Mouse (Mus musculus): ENCODE data around the gene Wwox.

The Wwox gene

GRCm38 (mm10) chr8:114439334-114440204 lies at the start of gene Wwox:
TSS of gene Wwox (plus strand) at chr8:114439655.
- DNase-seq = peak; percentile 100

- no peak for DNase-seq
Measured at GRCm38 (mm10) chr8:114390465-114391254, 48.8 kb upstream of the Wwox start.

GRCm38 (mm10) chr8:114398326-114398725 lies 41.1 kb upstream of the Wwox start:
- DNase-seq = no peak

- no peak for DNase-seq
Measured at GRCm38 (mm10) chr8:114399273-114399672, 40.2 kb upstream of the Wwox start.

- DNase-seq = no peak
Measured at GRCm38 (mm10) chr8:114401679-114402078, 37.8 kb upstream of the Wwox start.

- DNase-seq = no peak
Measured at GRCm38 (mm10) chr8:114411421-114411820, 28.0 kb upstream of the Wwox start.

- DNase-seq = no peak
Measured at GRCm38 (mm10) chr8:114417786-114418185, 21.7 kb upstream of the Wwox start, which contains the start of gene Clec3a. TSS of gene Clec3a (plus strand) at chr8:114418086.

GRCm38 (mm10) chr8:114418486-114418885 lies 21.0 kb upstream of the Wwox start:
- no peak for DNase-seq

- no peak for DNase-seq
Measured at GRCm38 (mm10) chr8:114418904-114419303, 20.6 kb upstream of the Wwox start.

- no peak for DNase-seq
Measured at GRCm38 (mm10) chr8:114421544-114421943, 17.9 kb upstream of the Wwox start.

- DNase-seq = peak; percentile 60
Measured at GRCm38 (mm10) chr8:114438236-114438635, 1.2 kb upstream of the Wwox start.

- DNase-seq = no peak
Measured at GRCm38 (mm10) chr8:114440205-114440589, 742 bp downstream of the Wwox start.

- peak; percentile 51 for DNase-seq
Measured at GRCm38 (mm10) chr8:114441616-114442015, 2.2 kb downstream of the Wwox start.

- no peak for DNase-seq
Measured at GRCm38 (mm10) chr8:114446884-114447283, 7.4 kb downstream of the Wwox start.

- DNase-seq = no peak
Measured at GRCm38 (mm10) chr8:114452278-114452677, 12.8 kb downstream of the Wwox start.

GRCm38 (mm10) chr8:114452781-114453221 lies 13.3 kb downstream of the Wwox start:
- peak; percentile 87 for DNase-seq

- DNase-seq = no peak
Measured at GRCm38 (mm10) chr8:114455302-114455701, 15.8 kb downstream of the Wwox start.

- peak; percentile 54 for DNase-seq
Measured at GRCm38 (mm10) chr8:114455953-114456352, 16.5 kb downstream of the Wwox start.

GRCm38 (mm10) chr8:114458113-114458784 lies 18.8 kb downstream of the Wwox start:
- DNase-seq = no peak

- DNase-seq = no peak
Measured at GRCm38 (mm10) chr8:114460600-114460999, 21.1 kb downstream of the Wwox start.

- no peak for DNase-seq
Measured at GRCm38 (mm10) chr8:114462591-114462990, 23.1 kb downstream of the Wwox start.

- no peak for DNase-seq
Measured at GRCm38 (mm10) chr8:114463305-114463704, 23.9 kb downstream of the Wwox start.

Data from cerebellum, adult 9-10 months (tissue).